Mouse (Mus musculus): ENCODE measurements around the gene Sptbn1.

DNA sequence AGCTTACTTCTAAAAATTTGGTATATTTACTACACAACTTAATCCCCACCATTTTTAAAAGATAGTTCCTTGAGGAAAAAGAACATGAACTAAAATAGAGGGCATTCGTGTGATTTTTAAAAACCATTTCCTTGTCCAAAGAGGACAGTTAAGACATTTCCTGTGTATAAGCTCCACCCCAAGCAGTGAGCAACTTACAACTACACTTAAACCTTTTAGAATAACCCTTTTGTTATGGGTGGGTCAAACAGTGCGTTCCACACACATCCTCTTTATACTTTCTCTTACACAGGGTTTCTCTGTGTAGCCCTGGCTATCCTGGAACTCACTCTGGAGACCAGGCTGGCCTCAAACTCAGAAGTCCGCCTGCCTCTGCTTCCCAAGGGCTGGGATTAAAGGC lies 72.2 kb downstream of the Sptbn1 start:
- TF ChIP-seq POLR2A (IDR thresholded peaks at IDR 0.05; ENCODE audit: low read depth, low read length), result no peak
- no peak for TF ChIP-seq CTCF (IDR thresholded peaks at IDR 0.05; ENCODE audit: extremely low read depth, insufficient read length, insufficient replicate concordance, low read depth, low read length)

Measured in small intestine, adult 2 months (tissue).